Mouse (Mus musculus): ENCODE results near the gene Ptprj.

DNA sequence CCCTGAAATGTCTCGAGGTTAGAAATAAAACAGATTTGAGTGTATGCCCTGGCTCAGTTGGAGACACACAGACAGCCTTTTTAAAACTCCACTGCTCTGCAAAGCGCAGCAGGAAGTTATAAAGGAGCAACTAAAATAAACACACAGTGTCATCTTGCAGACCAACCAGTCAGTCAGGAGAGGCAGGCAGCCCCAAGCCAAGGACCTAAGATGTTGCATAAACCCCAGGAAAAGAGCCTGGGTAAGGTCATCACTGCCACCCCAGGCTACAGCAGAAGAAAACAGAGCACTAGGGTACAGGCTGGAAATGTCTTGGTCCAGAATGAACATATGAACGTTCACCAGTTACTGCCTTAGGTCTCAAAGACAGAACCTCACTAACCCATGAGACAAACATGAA is 78.7 kb downstream of the Ptprj start:
- TF ChIP-seq POLR2A (IDR thresholded peaks at IDR 0.05; ENCODE audit: borderline replicate concordance, control insufficient read depth, low read depth, low read length) (no peak), CTCF (IDR thresholded peaks at IDR 0.05; ENCODE audit: control insufficient read depth, insufficient read depth, low read length) (no peak)

Data from bone marrow, adult 2 months (tissue).